Mouse (Mus musculus): ENCODE data around the gene Tmbim6.
A peak's percentile ranks its signal among the peaks of the same experiment; 100 is the strongest.

The Tmbim6 gene

DNA sequence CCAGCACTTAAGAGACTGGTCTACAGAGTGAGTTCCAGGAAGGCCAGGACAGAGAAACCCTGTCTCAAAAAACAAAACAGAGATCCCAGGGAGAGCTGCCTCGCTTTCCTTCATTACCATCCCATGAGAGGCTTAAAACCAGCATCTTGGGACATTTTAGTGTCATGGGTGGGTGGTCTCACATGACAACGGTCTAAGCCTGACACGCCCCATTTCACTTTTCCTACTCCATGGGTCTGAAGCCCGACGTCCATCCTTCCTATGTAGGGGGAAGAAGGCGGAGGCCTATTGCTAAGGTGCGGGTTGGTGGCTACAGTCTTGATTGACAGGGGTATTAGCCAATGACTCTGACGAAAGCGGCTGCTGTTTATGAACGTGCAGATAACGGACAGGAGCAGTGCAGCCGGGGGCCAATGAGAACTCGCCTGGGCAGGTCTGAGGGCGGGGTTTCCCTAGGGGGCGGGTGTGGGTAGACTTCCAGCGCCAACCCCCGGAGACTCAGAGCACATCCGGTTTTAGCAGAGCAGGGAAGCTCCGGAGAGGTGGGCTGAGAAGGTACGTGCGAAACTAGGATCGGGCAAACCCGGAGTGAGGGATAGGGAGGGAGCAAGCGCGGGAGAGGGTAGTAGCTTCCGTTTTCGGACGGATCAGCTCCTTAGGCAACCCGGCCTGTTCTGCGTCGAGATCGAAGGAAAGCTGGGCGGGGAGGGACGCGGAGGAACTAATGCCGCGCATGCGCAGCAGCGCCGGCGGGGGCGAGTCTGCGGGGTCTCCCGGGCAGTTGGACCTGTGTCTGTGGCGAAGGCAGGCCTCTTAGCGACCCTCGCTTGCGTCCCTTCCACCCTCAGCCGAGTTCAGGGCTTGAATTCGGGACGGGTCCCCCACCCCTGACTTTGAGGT, at the start of gene Tmbim6:
Gene Tmbim6 (plus strand): TSS at position 397 of the 900 bp plus-strand sequence.
- peak; percentile 98 to 99 for DNase-seq (ENCODE audit: low spot score in 2 of 2)

DNA sequence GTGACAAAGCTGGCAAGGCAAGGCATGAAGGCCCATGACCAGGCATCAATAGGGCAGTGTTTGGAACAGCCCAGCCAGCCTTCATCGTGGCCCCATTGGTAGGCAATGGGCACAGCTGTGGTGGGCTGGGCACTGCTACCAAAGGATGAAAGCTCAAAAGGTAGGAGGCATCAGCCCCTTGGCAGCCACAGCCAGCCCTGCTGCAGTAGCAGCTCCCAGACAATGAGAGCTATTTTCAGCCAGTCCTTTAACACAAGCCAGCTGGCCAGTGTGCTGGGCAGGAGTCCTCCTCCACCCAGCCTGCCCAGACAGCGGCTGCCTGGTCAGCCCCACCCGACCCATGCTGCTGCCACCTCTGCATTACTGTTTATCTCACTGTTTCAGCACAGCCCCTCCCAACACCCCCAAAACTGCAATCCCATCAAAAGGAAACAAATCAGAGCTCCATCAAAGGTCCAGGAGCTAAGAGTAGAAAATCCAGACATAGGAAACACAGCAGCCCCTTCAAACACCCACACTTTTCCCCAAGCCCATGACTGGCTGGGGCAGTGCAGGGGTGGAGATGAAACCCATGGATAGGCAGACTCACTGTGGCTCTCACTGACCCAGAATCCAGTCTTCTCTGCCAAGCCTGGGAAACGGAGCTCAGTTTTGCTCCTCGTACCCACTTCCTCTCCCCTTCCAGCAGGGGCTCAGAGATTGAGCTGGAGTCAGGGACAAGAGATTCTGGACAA, 49.1 kb upstream of the Tmbim6 start:
- no peak for DNase-seq (ENCODE audit: low spot score in 2 of 2)

DNA sequence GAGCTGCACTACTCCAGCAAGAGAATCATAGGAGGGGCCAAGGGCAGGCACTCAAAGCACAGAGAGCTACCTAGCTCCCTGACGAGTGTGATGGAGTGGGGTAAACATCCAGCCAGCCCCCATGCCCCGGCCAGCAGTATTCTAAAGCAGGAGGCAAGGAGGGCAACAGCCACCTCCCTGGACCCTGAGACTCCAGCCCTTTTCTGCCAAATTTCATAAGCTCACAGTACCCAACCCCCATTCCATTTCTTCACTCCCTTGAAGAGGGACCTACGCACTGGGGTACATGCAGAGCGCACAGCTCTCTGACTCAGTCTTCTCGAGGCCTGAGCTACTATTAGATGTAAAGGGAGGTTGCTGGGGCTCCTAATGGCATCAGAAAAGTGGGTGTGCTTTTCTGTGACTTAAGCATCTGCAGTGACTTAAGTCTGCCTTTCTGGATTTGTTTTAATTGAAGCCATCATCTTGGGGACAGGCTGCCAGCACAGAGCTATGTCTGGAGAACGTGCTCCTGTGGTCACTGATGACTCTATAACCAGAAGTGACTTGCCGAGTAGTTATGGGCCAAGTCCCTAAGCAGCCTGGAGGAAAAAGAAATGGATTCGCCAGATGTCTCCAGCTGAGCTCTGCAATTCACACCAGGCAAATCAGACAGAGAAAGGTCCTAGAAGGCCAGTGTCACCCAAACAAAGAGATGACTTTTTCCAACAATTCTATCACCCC, 48.4 kb upstream of the Tmbim6 start:
- DNase-seq (ENCODE audit: low spot score in 2 of 2): no peak

DNA sequence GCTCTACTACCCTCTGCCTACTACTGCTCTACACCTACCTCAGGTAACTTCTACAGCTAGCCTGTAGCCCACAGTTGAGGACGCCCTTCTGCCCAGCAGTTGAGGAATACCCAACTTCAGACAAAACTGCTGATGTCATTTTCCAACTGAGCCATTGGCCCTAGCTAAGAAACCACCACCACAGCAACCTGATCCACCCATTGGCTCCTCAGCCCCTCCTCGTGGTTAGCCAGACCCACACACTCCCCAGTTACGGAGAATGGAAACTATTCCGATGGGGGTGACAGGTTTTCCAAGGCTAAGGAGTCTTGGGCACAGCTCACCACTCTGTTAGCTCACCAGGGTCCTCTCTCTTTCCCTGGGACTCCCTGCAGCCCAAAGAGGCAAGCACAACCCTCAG, 47.7 kb upstream of the Tmbim6 start:
- DNase-seq (ENCODE audit: low spot score in 2 of 2): no peak

DNA sequence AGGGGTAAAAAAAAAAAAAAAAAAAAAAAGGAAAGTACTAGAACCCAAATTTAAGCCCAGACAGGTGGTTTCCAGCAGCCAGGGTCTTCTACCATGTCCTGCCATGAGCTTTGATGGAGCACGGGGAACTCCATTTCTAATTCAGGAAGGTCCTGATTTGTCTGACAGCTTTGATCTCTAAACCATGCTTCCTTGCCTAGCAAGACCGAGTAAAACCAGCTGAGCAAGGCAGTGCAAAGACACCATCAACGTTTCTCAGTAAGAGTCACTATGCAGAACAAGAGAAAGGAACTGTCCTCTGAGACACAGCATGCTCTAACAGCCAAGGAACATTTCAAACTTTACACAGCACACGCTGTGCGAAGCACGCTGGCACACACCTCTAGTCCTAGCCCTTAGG, 41.1 kb upstream of the Tmbim6 start:
- DNase-seq (ENCODE audit: low spot score in 2 of 2): no peak

DNA sequence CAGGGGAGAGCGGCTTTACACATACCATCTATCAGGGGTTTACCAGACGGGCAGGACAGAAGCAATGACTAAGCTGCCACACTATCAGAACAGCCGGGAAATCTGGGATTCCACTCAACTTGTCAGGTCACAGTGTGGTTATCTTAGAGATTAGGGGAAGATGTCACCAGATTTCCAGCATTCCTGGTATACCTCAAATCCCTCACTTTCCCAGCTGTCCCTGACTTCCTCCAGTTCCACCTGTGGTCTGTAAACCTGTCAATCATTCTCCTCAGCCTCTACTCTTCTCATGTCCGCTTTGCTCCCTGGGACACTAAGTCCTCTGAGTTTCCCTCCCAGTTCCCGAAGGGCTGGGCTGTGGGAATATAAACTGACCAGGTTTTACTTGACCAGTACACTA, 40.4 kb upstream of the Tmbim6 start:
- no peak for DNase-seq (ENCODE audit: low spot score in 2 of 2)

DNA sequence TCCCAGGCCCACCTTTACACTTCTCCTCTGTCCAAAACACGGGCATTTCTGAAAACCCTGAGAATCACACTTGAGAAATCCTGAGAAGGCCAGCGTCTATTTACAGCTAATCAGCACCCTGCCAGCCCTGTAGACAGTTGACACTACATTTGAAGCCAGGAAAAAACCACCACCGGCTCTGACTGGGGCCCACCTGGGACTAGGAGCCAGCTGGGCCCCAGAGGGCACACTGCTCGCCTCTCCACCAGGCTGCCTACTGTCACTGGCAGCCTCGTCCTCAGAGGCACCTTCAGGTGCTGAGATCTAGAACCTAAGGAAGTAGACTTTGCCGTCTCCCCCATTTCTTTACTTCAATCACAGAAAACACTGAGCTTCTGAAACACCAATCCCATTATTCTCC, 37.0 kb upstream of the Tmbim6 start:
- no peak for DNase-seq (ENCODE audit: low spot score in 2 of 2)

DNA sequence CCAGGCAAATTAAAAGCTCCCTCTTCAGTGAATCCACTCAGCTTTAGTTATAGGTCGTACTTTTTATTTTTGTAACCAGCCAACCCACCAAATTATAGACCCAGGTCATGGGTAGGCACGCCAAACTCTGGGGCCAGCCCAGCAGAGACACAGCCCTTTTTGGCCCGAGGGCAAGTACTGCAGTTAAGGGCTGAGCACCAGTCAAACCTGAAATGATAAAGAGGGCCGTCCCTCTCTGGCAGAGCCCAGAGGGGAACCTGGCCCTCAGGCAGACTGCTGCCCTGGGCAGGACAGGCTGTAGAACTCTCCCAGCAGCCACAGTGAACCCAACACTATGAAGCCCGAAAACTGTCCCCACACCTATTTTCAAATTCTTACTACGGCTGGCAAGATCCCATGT, 36.2 kb upstream of the Tmbim6 start:
- DNase-seq (ENCODE audit: low spot score in 2 of 2): no peak

DNA sequence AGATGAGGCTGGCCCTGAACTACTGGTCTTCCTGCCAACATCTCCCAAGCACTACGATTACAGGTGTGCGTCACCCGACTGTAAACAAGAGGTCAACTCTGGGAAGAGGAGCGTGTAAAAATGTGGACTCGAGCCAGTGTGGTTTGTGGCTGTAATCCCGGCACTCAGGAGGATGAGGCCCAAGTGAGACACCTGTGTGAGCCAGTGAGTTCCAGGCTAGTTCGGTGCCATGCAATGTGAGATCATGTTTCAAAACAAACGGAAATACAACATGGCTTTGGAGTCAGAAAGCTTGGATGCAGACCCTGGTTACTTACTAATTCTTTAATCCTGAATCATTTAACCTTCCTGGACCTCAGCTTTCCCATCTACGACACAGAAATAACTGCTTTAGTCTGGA, 33.7 kb upstream of the Tmbim6 start:
- no peak for DNase-seq (ENCODE audit: low spot score in 2 of 2)

DNA sequence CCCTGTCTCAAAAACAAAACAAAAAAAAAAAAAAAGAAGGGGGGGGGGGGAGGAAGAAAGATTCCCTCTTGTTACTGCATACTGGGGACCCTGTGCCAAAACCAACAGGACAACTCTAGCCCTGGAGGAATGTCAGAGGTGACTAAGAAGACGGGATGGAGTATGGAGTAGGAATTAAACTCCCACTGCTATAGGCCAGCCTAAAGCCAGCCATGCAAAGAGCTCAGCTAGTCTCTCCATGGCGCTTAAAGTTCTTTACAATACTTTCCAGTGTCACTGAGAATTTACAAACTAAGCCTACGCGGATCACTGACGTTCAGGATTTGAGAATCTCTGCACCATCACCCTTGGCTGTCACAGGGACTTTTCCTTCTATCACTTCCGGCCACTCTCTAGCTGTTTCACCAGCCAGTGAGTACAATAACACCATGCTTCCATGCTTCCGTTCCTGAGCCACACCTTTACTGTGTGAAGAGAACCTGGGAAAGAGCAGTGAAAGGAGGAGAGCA, 28.6 kb upstream of the Tmbim6 start:
- DNase-seq (ENCODE audit: low spot score in 2 of 2): no peak

DNA sequence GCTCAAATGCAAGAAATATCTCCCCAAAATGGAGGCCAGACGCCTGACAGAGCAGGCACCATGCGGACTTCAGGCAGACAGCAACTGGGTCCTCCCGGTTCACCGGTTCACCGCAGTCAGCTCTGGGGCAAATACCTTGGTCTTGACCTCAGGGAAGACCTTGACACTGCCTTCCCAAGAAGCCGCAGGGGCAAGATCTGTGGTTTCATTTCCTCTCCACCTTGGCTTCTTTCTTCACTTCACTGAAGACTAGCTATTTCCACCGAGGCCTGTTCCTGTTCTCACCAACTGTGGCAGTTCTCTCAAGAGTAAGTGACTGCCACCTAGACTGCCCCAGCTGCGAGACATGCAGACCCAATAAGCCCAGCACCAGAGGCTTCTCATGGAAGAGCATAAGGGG, 27.8 kb upstream of the Tmbim6 start:
- peak in 1 of 2 experiments; percentile 48 for DNase-seq (ENCODE audit: low spot score in 2 of 2)

DNA sequence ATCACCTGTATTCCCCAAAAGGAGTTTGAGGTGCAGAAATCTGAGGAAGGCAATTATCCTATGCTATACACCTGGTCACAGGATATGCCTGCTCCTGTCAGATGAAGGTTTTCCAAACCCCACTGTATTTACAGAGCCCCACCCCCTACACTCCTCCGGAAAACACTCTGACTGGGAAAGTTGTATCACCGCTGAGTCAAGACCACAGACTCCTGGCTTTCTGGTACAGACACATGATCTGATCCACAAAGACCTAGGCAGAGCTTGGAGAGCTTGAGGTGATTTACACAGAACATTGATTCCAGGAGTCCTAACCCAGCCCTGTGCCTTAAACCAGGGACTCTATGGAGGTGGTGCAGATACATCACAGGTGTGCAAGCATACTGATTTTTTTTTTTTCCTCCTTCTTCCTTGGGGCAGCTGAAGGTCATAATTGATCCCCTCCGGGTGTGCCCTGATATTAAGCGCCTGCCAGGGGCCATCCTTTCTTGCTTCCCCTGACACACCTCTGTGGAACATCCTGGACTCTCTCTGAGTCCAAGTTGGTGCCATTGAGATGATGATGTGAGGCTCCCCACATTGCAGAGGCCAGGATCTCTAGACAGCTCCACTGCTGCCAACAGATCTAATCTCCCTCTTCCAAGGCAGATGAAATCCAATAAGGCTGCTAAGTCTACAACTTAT, 24.0 kb upstream of the Tmbim6 start:
- no peak for DNase-seq (ENCODE audit: low spot score in 2 of 2)

DNA sequence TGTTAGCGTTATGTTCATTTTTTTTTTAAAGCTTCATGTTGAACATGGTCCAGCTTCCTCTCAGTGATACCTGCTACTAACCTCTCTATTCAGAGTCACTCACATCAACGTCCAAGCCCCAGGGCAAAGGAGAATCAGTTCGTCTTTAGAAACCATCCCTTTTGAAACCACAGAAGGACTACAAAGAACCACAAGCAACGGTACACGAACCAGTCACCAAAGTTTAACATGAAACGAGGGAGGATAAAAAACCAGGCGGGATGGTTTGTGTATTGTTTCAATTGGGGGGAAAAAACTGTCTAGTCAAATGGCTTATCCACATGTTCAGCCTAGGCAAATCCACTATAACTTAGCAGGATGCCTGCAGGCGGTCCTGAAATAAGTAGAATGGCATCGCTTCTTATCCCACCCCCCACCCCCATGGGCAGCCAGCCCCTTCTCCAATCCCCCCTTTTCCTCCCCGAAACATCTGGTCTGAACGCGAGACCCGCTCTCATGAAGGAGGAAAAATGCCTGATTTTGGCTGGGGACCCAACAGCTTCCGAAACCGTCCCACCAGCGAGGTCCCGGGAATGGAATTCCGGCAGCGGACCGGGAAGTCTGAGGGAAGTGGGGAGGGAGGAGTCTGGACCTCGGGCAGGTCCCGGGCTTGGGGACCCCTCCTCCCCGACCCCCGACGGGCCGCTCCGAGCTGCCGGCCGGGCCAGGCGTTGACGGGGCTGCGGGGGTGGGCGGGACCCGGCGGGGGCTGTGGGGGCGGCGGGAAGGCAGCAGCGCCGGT, 23.1 kb upstream of the Tmbim6 start:
- DNase-seq (ENCODE audit: low spot score in 2 of 2): no peak

DNA sequence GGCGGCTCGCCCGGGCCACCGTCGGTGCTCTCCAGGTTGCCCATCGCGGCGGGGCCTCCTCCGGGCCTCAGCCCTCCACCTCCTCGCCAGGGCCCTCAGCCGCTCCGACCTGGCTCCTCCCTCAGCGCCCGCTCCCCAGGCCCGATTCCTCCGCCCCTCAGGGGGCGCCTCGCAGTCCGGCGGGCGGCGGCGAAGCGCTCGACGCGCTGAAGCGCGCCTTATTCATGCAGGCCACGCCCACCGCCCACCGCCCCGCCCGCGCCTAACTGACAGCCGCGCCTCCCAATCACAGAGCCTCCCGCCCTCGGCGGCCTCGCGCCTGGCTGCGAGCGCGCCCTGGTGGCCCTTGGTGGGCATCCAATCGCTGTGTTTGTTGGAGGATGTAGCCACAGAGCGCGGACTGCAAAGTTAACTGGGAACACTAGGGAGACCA, 22.4 kb upstream of the Tmbim6 start, which contains the start of gene Fmnl3:
Gene Fmnl3 (minus strand): TSS at position 224 of the 433 bp plus-strand sequence.
- peak; percentile 89 to 94 for DNase-seq (ENCODE audit: low spot score in 2 of 2)

DNA sequence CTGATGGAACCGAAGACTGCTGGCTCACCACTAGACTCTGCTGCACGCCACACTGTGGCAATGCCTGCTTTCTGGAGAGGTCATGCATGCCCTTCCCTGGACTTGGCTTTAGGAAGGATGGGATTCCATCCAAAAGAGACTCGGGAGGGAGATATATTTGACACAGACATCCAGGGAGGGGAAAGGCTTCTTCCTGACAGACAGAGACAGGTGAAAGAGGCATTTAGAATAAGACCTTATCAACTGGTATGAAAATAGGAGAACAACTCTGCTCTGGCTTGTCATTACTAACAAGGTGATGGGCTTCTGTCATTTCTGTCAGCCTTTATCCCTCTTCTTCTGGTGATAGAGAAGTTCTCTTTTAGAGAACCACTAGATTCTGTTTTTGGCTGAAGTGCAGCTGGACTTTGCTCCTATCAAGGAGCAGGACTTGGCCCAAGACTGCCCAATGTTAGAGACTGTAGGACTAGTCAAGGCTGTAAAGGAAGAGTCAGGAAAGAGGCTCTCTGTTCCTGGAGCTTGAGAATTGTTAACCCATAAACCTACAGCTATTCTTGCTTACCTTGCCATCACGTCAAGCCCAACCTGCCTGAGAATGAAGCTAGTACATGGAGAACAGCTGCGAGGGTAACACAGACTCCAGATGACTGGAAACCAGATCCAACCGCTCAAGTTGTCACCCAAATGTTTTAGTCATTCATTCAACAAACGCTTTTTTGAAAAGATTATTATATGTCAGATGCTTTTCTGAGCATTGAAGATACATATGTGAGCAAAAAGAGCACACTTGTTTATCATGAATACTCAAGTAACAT, 20.9 kb upstream of the Tmbim6 start:
- no peak for DNase-seq (ENCODE audit: low spot score in 2 of 2)

DNA sequence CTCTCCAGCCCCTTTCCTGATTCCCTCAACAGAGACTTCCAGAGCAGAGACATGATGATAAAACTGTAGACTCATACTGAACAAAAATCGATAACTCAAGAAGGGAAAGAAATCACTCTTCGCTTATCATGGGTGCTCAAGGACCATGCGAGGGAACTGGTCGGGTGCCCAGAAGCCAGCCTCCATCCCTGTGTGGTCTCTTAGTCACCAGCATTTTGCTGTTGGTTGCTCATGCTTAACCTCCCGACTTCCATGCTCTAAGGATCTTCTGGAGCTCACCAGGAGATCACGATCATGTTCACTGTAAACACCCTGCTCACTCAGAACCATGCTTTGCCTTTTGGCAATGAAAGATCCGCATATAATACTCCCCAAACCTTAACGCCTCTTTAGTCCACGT, 19.9 kb upstream of the Tmbim6 start:
- DNase-seq (ENCODE audit: low spot score in 2 of 2): no peak

DNA sequence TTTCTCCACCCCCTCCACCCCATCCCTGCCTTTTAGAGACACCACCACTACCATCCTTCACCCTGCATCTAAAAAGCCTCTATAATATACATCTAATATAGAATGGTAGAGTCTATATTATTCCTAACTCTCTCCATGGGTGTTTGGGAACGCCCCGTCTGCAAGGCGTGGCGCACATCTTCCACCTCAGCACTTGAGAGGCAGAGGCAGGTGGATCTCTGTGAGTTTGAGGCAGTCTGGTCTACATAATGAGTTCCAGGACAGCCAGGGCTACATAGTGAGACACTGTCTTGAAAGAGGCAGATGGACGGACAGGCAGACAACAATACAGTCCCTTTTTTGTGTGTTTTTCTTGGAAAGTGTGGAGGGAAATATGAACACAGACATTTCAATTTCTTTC, 17.6 kb upstream of the Tmbim6 start:
- DNase-seq (ENCODE audit: low spot score in 2 of 2): no peak

DNA sequence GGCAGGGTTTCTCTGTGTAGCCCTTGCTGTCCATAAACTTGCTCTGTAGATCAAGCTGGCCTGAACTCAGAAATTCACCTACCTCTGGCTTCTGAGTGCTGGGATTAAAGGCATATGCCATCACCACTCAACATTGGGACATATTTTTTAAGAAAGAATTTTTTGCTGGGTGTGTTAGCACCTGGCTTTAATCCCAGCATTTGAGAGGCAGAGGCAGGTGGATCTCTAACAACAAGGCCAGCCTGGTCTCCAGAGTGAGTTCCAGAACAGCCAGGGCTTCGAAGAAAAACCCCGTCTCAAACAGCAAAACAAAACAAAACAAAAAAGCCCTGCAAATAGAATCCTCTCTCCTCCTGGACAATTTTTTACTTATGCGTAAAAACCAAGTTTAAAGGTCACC, 17.1 kb upstream of the Tmbim6 start:
- no peak for DNase-seq (ENCODE audit: low spot score in 2 of 2)

DNA sequence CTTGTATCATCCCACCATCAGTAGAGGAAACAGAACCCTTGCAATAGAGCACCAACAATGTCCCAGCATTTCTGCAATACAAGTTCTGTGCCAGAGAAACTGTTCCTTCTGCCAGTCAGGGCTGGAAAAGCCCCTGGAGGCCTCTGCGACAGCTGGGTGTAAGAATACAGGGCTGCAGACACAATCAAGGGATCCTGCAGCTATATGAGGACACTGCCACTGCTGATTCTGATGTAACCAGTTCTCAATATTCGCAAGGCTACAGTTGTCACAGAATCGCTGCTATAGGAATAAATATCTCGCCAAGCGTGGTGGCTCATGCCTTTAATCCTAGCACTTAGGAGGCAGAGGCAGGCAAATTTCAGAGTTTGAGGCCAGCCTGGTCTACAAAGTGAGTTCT, 16.4 kb upstream of the Tmbim6 start:
- DNase-seq (ENCODE audit: low spot score in 2 of 2): no peak

DNA sequence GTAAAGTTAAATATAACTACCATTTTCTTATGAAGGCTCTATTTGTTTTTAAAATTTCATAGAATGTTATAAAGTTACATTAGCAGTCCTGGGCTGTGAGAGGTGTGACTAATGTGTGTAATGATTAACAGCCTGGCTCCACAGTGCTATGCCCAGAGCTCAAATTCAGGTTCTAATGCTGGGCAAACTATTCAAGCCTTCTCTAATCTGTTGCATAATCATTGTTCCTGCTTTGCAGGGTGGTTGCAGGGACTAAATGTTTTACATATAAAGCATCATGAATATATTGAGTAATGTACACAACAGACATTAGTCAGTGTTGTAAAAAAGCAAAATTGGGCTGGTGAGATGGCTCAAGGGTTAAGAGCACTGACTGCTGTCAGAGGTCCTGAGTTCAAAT, 9.8 kb upstream of the Tmbim6 start:
- no peak for DNase-seq (ENCODE audit: low spot score in 2 of 2)

Data from spleen, postnatal 10 days (tissue).